Comparison of ENCODE assay signal across 7 mouse cellular contexts in genomic region chr13:48869600-48869949, GRCm38 (mm10). TPM values are rescaled to one million over a fixed set of nuclear protein-coding genes. Genes with fewer than 3 reads are reported as not detected.
DNase-seq lines count a peak whose midpoint lies in the region; ATAC-seq lines count a peak whose summit lies in the region.

No protein-coding gene starts in this region.

- H3K4me3 ChIP-seq in forebrain, embryonic 12.5 days (replicated peaks) = peak overlapping the region; percentile 99
- peak overlapping the region; percentile 95 for H3K4me3 ChIP-seq in limb, embryonic 13.5 days
- peak overlapping the region; percentile 90 for H3K4me3 ChIP-seq in neural tube, embryonic 15.5 days (replicated peaks)

- peak; percentile 69 for DNase-seq in 416B (ENCODE audit: low read depth)
- no peak for DNase-seq in right cerebral cortex, adult 18-20 months
- DNase-seq in layer of hippocampus, adult 9-10 months (ENCODE audit: low spot score) = no peak

- peak overlapping the region; percentile 85 for H3K27ac ChIP-seq in forebrain, embryonic 12.5 days
- H3K27ac ChIP-seq in limb, embryonic 13.5 days = peak overlapping the region; percentile 91
- H3K27ac ChIP-seq in neural tube, embryonic 15.5 days (replicated peaks) = peak overlapping the region; percentile 79

- H3K9ac ChIP-seq in forebrain, embryonic 12.5 days = peak overlapping the region; percentile 99
- H3K9ac ChIP-seq in limb, embryonic 13.5 days = peak overlapping the region; percentile 99
- H3K9ac ChIP-seq in neural tube, embryonic 15.5 days (replicated peaks) = peak overlapping the region; percentile 90

- H3K27me3 ChIP-seq in forebrain, embryonic 12.5 days = no peaks in the 10 kb centered on the region
- no peaks in the 10 kb centered on the region for H3K27me3 ChIP-seq in limb, embryonic 13.5 days
- H3K27me3 ChIP-seq in neural tube, embryonic 15.5 days (replicated peaks) = no peaks in the 10 kb centered on the region

- H3K4me1 ChIP-seq in forebrain, embryonic 12.5 days = peaks cover 51% of the 10 kb centered on the region
- peaks cover 61% of the 10 kb centered on the region for H3K4me1 ChIP-seq in limb, embryonic 13.5 days
- peaks cover 48% of the 10 kb centered on the region for H3K4me1 ChIP-seq in neural tube, embryonic 15.5 days

- 11% methylated on average over 5 of the region's 5 CpGs for WGBS in forebrain, embryonic 12.5 days
- WGBS in limb, embryonic 13.5 days = 12% methylated on average over 5 of the region's 5 CpGs
- 15% methylated on average over 5 of the region's 5 CpGs for WGBS in neural tube, embryonic 15.5 days

- no peaks in the 10 kb centered on the region for H3K9me3 ChIP-seq in forebrain, embryonic 12.5 days
- H3K9me3 ChIP-seq in limb, embryonic 13.5 days = no peaks in the 10 kb centered on the region
- H3K9me3 ChIP-seq in neural tube, embryonic 15.5 days (replicated peaks) = no peaks in the 10 kb centered on the region

- peak overlapping the region; percentile 85 for H3K4me2 ChIP-seq in forebrain, embryonic 12.5 days
- peak overlapping the region; percentile 91 for H3K4me2 ChIP-seq in limb, embryonic 13.5 days (replicated peaks)
- peak overlapping the region; percentile 84 for H3K4me2 ChIP-seq in neural tube, embryonic 15.5 days

- H3K36me3 ChIP-seq in forebrain, embryonic 12.5 days (replicated peaks) = no peaks in the 10 kb centered on the region
- H3K36me3 ChIP-seq in limb, embryonic 13.5 days = no peaks in the 10 kb centered on the region; the same call in 1 of the 2 replicates
- no peaks in the 10 kb centered on the region for H3K36me3 ChIP-seq in neural tube, embryonic 15.5 days

- peak; percentile 0 for ATAC-seq in CD4-positive, CD25-positive, alpha-beta regulatory T cell, adult 4 months
- no peak for ATAC-seq in forebrain, embryonic 12.5 days (ENCODE audit: low FRiP score)
- ATAC-seq in limb, embryonic 13.5 days (ENCODE audit: low FRiP score, low read depth) = no peak
- no peak for ATAC-seq in neural tube, embryonic 15.5 days (ENCODE audit: low FRiP score)

RNA-seq across cellular contexts. Expression of gene Phf2, which starts 1.3 kb away (rescaled TPM):
- polyA plus RNA-seq in CD4-positive, CD25-positive, alpha-beta regulatory T cell, adult 4 months (2017; shearing (Covaris generic)) = 1 to 10 TPM; 2.5 to 2.9 TPM
- polyA plus RNA-seq in forebrain, embryonic 12.5 days (2016; fragmentation: Nextera tagmentation; extraction: Ambion mirVana) = 11.9 and 14.7 TPM in 2 replicates
- 10.7 and 10.9 TPM in 2 replicates for polyA plus RNA-seq in limb, embryonic 13.5 days (2015; fragmentation: Nextera tagmentation; extraction: Ambion mirVana)
- 6.3 and 6.6 TPM in 2 replicates for polyA plus RNA-seq in neural tube, embryonic 15.5 days (2015; fragmentation: Nextera tagmentation; extraction: Ambion mirVana)
